ENCODE assay signal across 9 mouse cellular contexts in genomic region chr8:105623118-105623517, GRCm38 (mm10). TPM values are rescaled to one million over a fixed set of nuclear protein-coding genes. Genes with fewer than 3 reads are reported as not detected.
DNase-seq lines count a peak whose midpoint lies in the region; ATAC-seq lines count a peak whose summit lies in the region.
"Had no signal": no experiment of that assay in that cellular context is flagged by ENCODE, and none has a peak within 500 bp of the region (broad histone marks: within the 10 kb centered on the region; RNA-seq: fewer than 3 reads in every experiment).

No protein-coding gene starts in this region.

- peak; percentile 52 for DNase-seq in gastrocnemius, postnatal 25 days
- no peak for DNase-seq in gastrocnemius, postnatal 4 days (ENCODE audit: low spot score in 2 of 2)
- DNase-seq in A20 (ENCODE audit: low read depth, low spot score), result peak; percentile 99
- peak; percentile 59 for DNase-seq in limb, embryonic 11.5 days (ENCODE audit: low spot score)
- DNase-seq in retina, postnatal 1 day, result peak; percentile 80
- DNase-seq in cerebellum, postnatal 36 days, result no peak
- no peak for DNase-seq in frontal cortex, postnatal 14 days (ENCODE audit: low spot score in 2 of 2)

- H3K4me2 ChIP-seq in embryonic facial prominence, embryonic 13.5 days, result no peak overlapping the region
- peak overlapping the region; percentile 21 for H3K4me2 ChIP-seq in limb, embryonic 11.5 days (ENCODE audit: low read depth, severe bottlenecking)

- ATAC-seq in embryonic facial prominence, embryonic 13.5 days (ENCODE audit: insufficient number of reproducible peaks, insufficient read depth, low FRiP score, low TSS enrichment, low read depth), result no peak
- peak; percentile 46 for ATAC-seq in limb, embryonic 11.5 days (ENCODE audit: insufficient number of reproducible peaks, low FRiP score, low TSS enrichment, low read depth)

- H3K9me3 ChIP-seq in embryonic facial prominence, embryonic 13.5 days, result no peaks in the 10 kb centered on the region
- no peaks in the 10 kb centered on the region for H3K9me3 ChIP-seq in limb, embryonic 11.5 days (ENCODE audit: control insufficient read depth, low read length)

- H3K27me3 ChIP-seq in embryonic facial prominence, embryonic 13.5 days, result no peaks in the 10 kb centered on the region
- H3K27me3 ChIP-seq in limb, embryonic 11.5 days (ENCODE audit: control insufficient read depth, insufficient read depth, low read length), result no peaks in the 10 kb centered on the region

- no peak overlapping the region for H3K9ac ChIP-seq in embryonic facial prominence, embryonic 13.5 days
- H3K9ac ChIP-seq in limb, embryonic 11.5 days (ENCODE audit: low read length), result no peak overlapping the region

- H3K4me3 ChIP-seq in embryonic facial prominence, embryonic 13.5 days, result no peak overlapping the region
- no peak overlapping the region for H3K4me3 ChIP-seq in limb, embryonic 11.5 days (ENCODE audit: low read depth, low read length)

- peaks cover 62% of the 10 kb centered on the region for H3K36me3 ChIP-seq in embryonic facial prominence, embryonic 13.5 days
- H3K36me3 ChIP-seq in limb, embryonic 11.5 days (ENCODE audit: control insufficient read depth, insufficient read depth, low read length), result peaks cover 13% of the 10 kb centered on the region

- H3K27ac ChIP-seq in embryonic facial prominence, embryonic 13.5 days, result peak overlapping the region; percentile 44; the same call in 1 of the 2 replicates
- peak overlapping the region; percentile 81 for H3K27ac ChIP-seq in limb, embryonic 11.5 days (replicated peaks; ENCODE audit: low read depth, low read length)

- peaks cover 32% of the 10 kb centered on the region for H3K4me1 ChIP-seq in embryonic facial prominence, embryonic 13.5 days
- H3K4me1 ChIP-seq in limb, embryonic 11.5 days (ENCODE audit: control insufficient read depth, insufficient read depth, low read length), result peaks cover 40% of the 10 kb centered on the region

- WGBS in embryonic facial prominence, embryonic 13.5 days, result 21% methylated on average over 5 of the region's 5 CpGs
- 11% methylated on average over 5 of the region's 5 CpGs for WGBS in limb, embryonic 11.5 days

RNA-seq across cellular contexts. Expression of gene Ctcf, which starts 13.2 kb away (rescaled TPM):
- 10 to 100 TPM; 29.2 to 29.6 TPM for total RNA-seq in gastrocnemius, postnatal 25 days (2021)
- 10 to 100 TPM; 57.4 to 58.4 TPM for total RNA-seq in gastrocnemius, postnatal 4 days (2021)
- polyA plus RNA-seq in embryonic facial prominence, embryonic 13.5 days (2015; fragmentation: Nextera tagmentation; extraction: Ambion mirVana), result 136 and 146 TPM in 2 replicates
- polyA plus RNA-seq in limb, embryonic 11.5 days (2014; fragmentation: Nextera tagmentation; extraction: Ambion mirVana), result 128 and 131 TPM in 2 replicates

RNA-seq across cellular contexts. Expression of gene Agrp, which starts 14.1 kb away (rescaled TPM):
- 1 to 10 TPM in 1 of 2 experiments, not detected in 1; 1.7 TPM for total RNA-seq in gastrocnemius, postnatal 25 days (2021)
- under 1 TPM in 1 of 2 experiments, not detected in 1; 0.59 TPM for total RNA-seq in gastrocnemius, postnatal 4 days (2021)
- 0.90 and 2.1 TPM in 2 replicates for polyA plus RNA-seq in embryonic facial prominence, embryonic 13.5 days (2015; fragmentation: Nextera tagmentation; extraction: Ambion mirVana)
- 0.73 and 1.6 TPM in 2 replicates for polyA plus RNA-seq in limb, embryonic 11.5 days (2014; fragmentation: Nextera tagmentation; extraction: Ambion mirVana)
- total RNA-seq: MEL had no signal

RNA-seq across cellular contexts. Expression of gene Ripor1, which starts 18.1 kb away (rescaled TPM):
- total RNA-seq in gastrocnemius, postnatal 25 days (2021), result 10 to 100 TPM; 15.5 to 19.6 TPM
- total RNA-seq in gastrocnemius, postnatal 4 days (2021), result 10 to 100 TPM; 31.9 to 32.4 TPM
- polyA plus RNA-seq in embryonic facial prominence, embryonic 13.5 days (2015; fragmentation: Nextera tagmentation; extraction: Ambion mirVana), result 18.6 and 18.7 TPM in 2 replicates
- 13.1 and 14.1 TPM in 2 replicates for polyA plus RNA-seq in limb, embryonic 11.5 days (2014; fragmentation: Nextera tagmentation; extraction: Ambion mirVana)

RNA-seq across cellular contexts. Expression of gene Atp6v0d1, which starts 57.3 kb away (rescaled TPM):
- total RNA-seq in gastrocnemius, postnatal 25 days (2021), result 10 to 100 TPM; 41.7 to 45.1 TPM
- total RNA-seq in gastrocnemius, postnatal 4 days (2021), result 10 to 100 TPM; 71.8 to 71.9 TPM
- polyA plus RNA-seq in embryonic facial prominence, embryonic 13.5 days (2015; fragmentation: Nextera tagmentation; extraction: Ambion mirVana), result 78.4 and 80.4 TPM in 2 replicates
- 71.7 and 81.5 TPM in 2 replicates for polyA plus RNA-seq in limb, embryonic 11.5 days (2014; fragmentation: Nextera tagmentation; extraction: Ambion mirVana)

Comparison
In these comparisons a context has a peak if more than half of its experiments do, and no peak if none do; other contexts are left out.
1. DNase-seq: peak in gastrocnemius, postnatal 25 days (single experiment), A20 (single experiment), limb, embryonic 11.5 days (single experiment) and retina, postnatal 1 day (single experiment); none in gastrocnemius, postnatal 4 days (0 of 2), cerebellum, postnatal 36 days (0 of 2) and frontal cortex, postnatal 14 days (0 of 2).